Mouse (Mus musculus) CH12.LX (cell line): Measurements from ENCODE around the gene Sephs1. TPM values are rescaled to one million over a fixed set of nuclear protein-coding genes. Genes with fewer than 3 reads are reported as not detected.

ENCODE experiments used
- DNase-seq: peaks from one replicate; pipeline ENCODE4 v3.0.0-alpha.2; 2013; ENCODE audit errors: extremely low read depth
- H3K27ac ChIP-seq: 2 replicates; pipeline ENCODE4 v1.5.1; 2012; ENCODE audit warnings: low read depth, mild to moderate bottlenecking, control low read depth, moderate library complexity; ENCODE audit not compliant: insufficient read depth
- H3K27me3 ChIP-seq: replicated peaks from 2 replicates; pipeline ENCODE3; 2012; ENCODE audit warnings: inconsistent platforms
- H3K36me3 ChIP-seq, 2 experiments: replicated peaks in 1 of 2; 2 replicates each; pipeline versions ENCODE3 to v1.6.1; 2012; ENCODE audit warnings: inconsistent platforms in 1 of 2, low read length in 1 of 2, mild to moderate bottlenecking in 1 of 2, mixed read lengths in 1 of 2, moderate library complexity in 1 of 2; ENCODE audit not compliant: control insufficient read depth in 1 of 2, insufficient read depth in 1 of 2
- H3K4me1 ChIP-seq, 2 experiments: 2 replicates each; pipeline ENCODE4 v1.6.1; 2012; ENCODE audit warnings: inconsistent platforms in 1 of 2, moderate library complexity in 1 of 2; ENCODE audit not compliant: insufficient read depth in 2 of 2, control insufficient read depth in 1 of 2
- H3K4me2 ChIP-seq: 2 replicates; pipeline ENCODE4 v1.6.1; 2012; ENCODE audit warnings: low read depth, mild to moderate bottlenecking, control low read depth; ENCODE audit not compliant: poor library complexity, insufficient read depth, severe bottlenecking
- H3K4me3 ChIP-seq, 3 experiments: fragments of 150-350 bp in 1 of 3; sonication (generic) in 1 of 3; replicated peaks in 1 of 3; 2 replicates each; pipeline versions ENCODE3 to v1.5.1; 2011 to 2012; ENCODE audit warnings: low read depth in 2 of 3, low read length in 2 of 3, mild to moderate bottlenecking in 2 of 3, moderate library complexity in 2 of 3, control low read depth in 1 of 3, improper control_type of control experiment in 1 of 3, inconsistent platforms in 1 of 3, mixed read lengths in 1 of 3; ENCODE audit not compliant: poor library complexity in 1 of 3
- H3K79me2 ChIP-seq: replicated peaks from 2 replicates; pipeline ENCODE4 v1.6.1; 2012; ENCODE audit warnings: mild to moderate bottlenecking, moderate library complexity; ENCODE audit not compliant: control insufficient read depth, poor library complexity, insufficient read depth, severe bottlenecking; ENCODE audit errors: extremely low read depth
- H3K9ac ChIP-seq: 2 replicates; pipeline ENCODE4 v1.6.1; 2012; ENCODE audit warnings: low read depth, mild to moderate bottlenecking, control low read depth, moderate library complexity; ENCODE audit not compliant: insufficient read depth
- H3K9me3 ChIP-seq: replicated peaks from 2 replicates; pipeline ENCODE3; 2012; ENCODE audit warnings: low read length, inconsistent platforms, mixed read lengths
- BHLHE40 ChIP-seq: IDR thresholded peaks from 2 replicates; pipeline ENCODE4 v1.6.1; 2011; ENCODE audit warnings: mild to moderate bottlenecking, low read depth, low read length, improper control_type of control experiment
- CHD1 ChIP-seq: IDR thresholded peaks from 2 replicates; pipeline ENCODE4 v1.6.1; 2012; ENCODE audit warnings: low read depth, low read length, improper control_type of control experiment, inconsistent platforms
- CHD2 ChIP-seq: IDR thresholded peaks from 2 replicates; pipeline ENCODE4 v1.6.1; 2011; ENCODE audit warnings: low read length, improper control_type of control experiment
- E2F4 ChIP-seq: IDR thresholded peaks from 2 replicates; pipeline ENCODE4 v1.6.1; 2011; ENCODE audit warnings: low read depth, low read length, improper control_type of control experiment; ENCODE audit not compliant: insufficient replicate concordance
- ELF1 ChIP-seq: IDR thresholded peaks from 2 replicates; pipeline ENCODE4 v1.6.1; 2014; ENCODE audit warnings: low read depth, mild to moderate bottlenecking, inconsistent platforms, low read length, improper control_type of control experiment
- EP300 ChIP-seq: IDR thresholded peaks from 2 replicates; pipeline ENCODE4 v1.6.1; 2011; ENCODE audit warnings: low read length, improper control_type of control experiment
- ETS1 ChIP-seq: conservative IDR thresholded peaks from 2 replicates; pipeline ENCODE4 v1.6.1; 2012; ENCODE audit warnings: low read depth, mild to moderate bottlenecking, inconsistent platforms, low read length, improper control_type of control experiment, moderate library complexity
- HCFC1 ChIP-seq: IDR thresholded peaks from 2 replicates; pipeline ENCODE4 v1.6.1; 2012; ENCODE audit warnings: low read depth, mild to moderate bottlenecking, inconsistent platforms, low read length, improper control_type of control experiment
- IRF4 ChIP-seq: IDR thresholded peaks from 2 replicates; pipeline ENCODE4 v1.6.1; 2014; ENCODE audit warnings: low read depth, mild to moderate bottlenecking, inconsistent platforms, low read length, improper control_type of control experiment
- JUN ChIP-seq: IDR thresholded peaks from 2 replicates; pipeline ENCODE4 v1.6.1; 2011; ENCODE audit warnings: low read depth, mild to moderate bottlenecking, low read length, improper control_type of control experiment, moderate library complexity; ENCODE audit not compliant: insufficient read depth
- KAT2A ChIP-seq: IDR thresholded peaks from 2 replicates; pipeline ENCODE4 v1.6.1; 2012; ENCODE audit warnings: low read length, improper control_type of control experiment, inconsistent platforms; ENCODE audit not compliant: insufficient replicate concordance
- MAX ChIP-seq: IDR thresholded peaks from 2 replicates; pipeline ENCODE4 v1.6.1; 2011; ENCODE audit warnings: low read length, improper control_type of control experiment
- MXI1 ChIP-seq: IDR thresholded peaks from 2 replicates; pipeline ENCODE4 v1.6.1; 2011; ENCODE audit warnings: mild to moderate bottlenecking, low read depth, low read length, improper control_type of control experiment
- POLR2A ChIP-seq: IDR thresholded peaks from 2 replicates; pipeline ENCODE4 v1.6.1; 2011; ENCODE audit warnings: low read depth, mild to moderate bottlenecking, improper control_type of control experiment, low read length
- POLR2AphosphoS2 ChIP-seq: IDR thresholded peaks from 2 replicates; pipeline ENCODE4 v1.6.1; 2011; ENCODE audit warnings: low read depth, low read length, improper control_type of control experiment
- RAD21 ChIP-seq: IDR thresholded peaks from 2 replicates; pipeline ENCODE4 v1.6.1; 2011; ENCODE audit warnings: low read depth, mild to moderate bottlenecking, low read length, improper control_type of control experiment, moderate library complexity
- RCOR1 ChIP-seq: conservative IDR thresholded peaks from 2 replicates; pipeline ENCODE4 v1.6.1; 2012; ENCODE audit warnings: low read depth, mild to moderate bottlenecking, inconsistent platforms, low read length, improper control_type of control experiment
- SIN3A ChIP-seq: IDR thresholded peaks from 2 replicates; pipeline ENCODE4 v1.6.1; 2012; ENCODE audit warnings: low read length, improper control_type of control experiment, inconsistent platforms
- SMC3 ChIP-seq: IDR thresholded peaks from 2 replicates; pipeline ENCODE4 v1.6.1; 2011; ENCODE audit warnings: low read depth, low read length, improper control_type of control experiment
- TBP ChIP-seq: conservative IDR thresholded peaks from 2 replicates; pipeline ENCODE4 v1.6.1; 2011; ENCODE audit warnings: low read depth, low read length, improper control_type of control experiment
- USF2 ChIP-seq: conservative IDR thresholded peaks from 2 replicates; pipeline ENCODE4 v1.6.1; 2011; ENCODE audit warnings: low read depth, low read length, improper control_type of control experiment
- ZMIZ1 ChIP-seq: IDR thresholded peaks from 2 replicates; pipeline ENCODE4 v1.6.1; 2012; ENCODE audit warnings: low read depth, mild to moderate bottlenecking, inconsistent platforms, low read length, improper control_type of control experiment
- ZNF384 ChIP-seq: IDR thresholded peaks from 2 replicates; pipeline ENCODE4 v1.6.1; 2012; ENCODE audit warnings: low read depth, low read length, improper control_type of control experiment, inconsistent platforms
- dilution Hi-C: fragments of 300-500 bp; cut with MboI; formaldehyde crosslinking; loops from 2 replicates; pipeline ENCODE4 v1.14.3; 2020; ENCODE audit warnings: low sequenced_read_pairs; ENCODE audit not compliant: extremely low pct_unique_long_range_greater_than_20kb, extremely low pct_ligation_motif_present
- in situ Hi-C: fragments of 300-500 bp; cut with MboI; formaldehyde crosslinking; loops from 3 replicates; pipeline ENCODE4 v1.14.3; 2019; ENCODE audit warnings: low sequenced_read_pairs, low pct_ligation_motif_present, low pct_unique_long_range_greater_than_20kb, mixed read lengths
- polyA plus RNA-seq: library from polyadenylated mRNA; unstranded; fragments of >175 nt; gene quantifications from 2 replicates; pipeline ENCODE4 v1.2.1, GENCODE M21; 2012; ENCODE audit warnings: low read depth; ENCODE audit not compliant: insufficient read length
- total RNA-seq, 2 experiments: library from RNA; depleted of rRNA; stranded (reverse); fragments of 300-350 nt in 1 of 2; fragments of >200 nt in 1 of 2; gene quantifications; 2 replicates each; pipeline ENCODE4 v1.2.3; 2012 to 2014

Gene Sephs1
- total and polyA plus RNA-seq, 3 experiments = 39.5 to 85.8 (median 62.0) TPM

- Histone ChIP-seq H3K36me3 (peaks cover 28 to 53% of the 10 kb centered on the region in 2 experiments), H3K9ac (no peak overlapping the region), H3K27ac (no peak overlapping the region), H3K4me3 (no peak overlapping the region), H3K4me2 (no peak overlapping the region), H3K79me2 (no peaks in the 10 kb centered on the region), H3K4me1 (peaks cover 0 to 3% of the 10 kb centered on the region in 2 experiments; a peak in 1 of 4 replicates), H3K27me3 (no peaks in the 10 kb centered on the region), H3K9me3 (peaks cover 16% of the 10 kb centered on the region)
- no peak for TF ChIP-seq ELF1
- no peak for TF ChIP-seq BHLHE40
- TF ChIP-seq SMC3 = no peak
- TF ChIP-seq CHD1 = no peak
- TF ChIP-seq MAX = no peak
- no peak for TF ChIP-seq SIN3A
- no peak for TF ChIP-seq E2F4
- TF ChIP-seq ETS1 = no peak
- TF ChIP-seq RCOR1 = no peak
- TF ChIP-seq ZNF384 = no peak
- no peak for TF ChIP-seq RAD21
- TF ChIP-seq KAT2A = no peak
- TF ChIP-seq HCFC1 = no peak
- TF ChIP-seq USF2 = no peak
- TF ChIP-seq EP300 = no peak
- no peak for TF ChIP-seq CHD2
- no peak for TF ChIP-seq POLR2AphosphoS2
- no peak for DNase-seq
- dilution Hi-C loops (no loop called here), in situ Hi-C loops (loop anchor here (25.0 kb wide), 2 partner anchors 478 to 928 kb away; partner anchors contain the start of genes Cdc123 and Nudt5)
Measured at GRCm38 (mm10) chr2:4908771-4909315, 27.5 kb downstream of the Sephs1 start.

GRCm38 (mm10) chr2:4909909-4910308, 28.5 kb downstream of the Sephs1 start:
- Histone ChIP-seq H3K4me1 (peaks cover 0 to 3% of the 10 kb centered on the region in 2 experiments; a peak in 1 of 4 replicates), H3K27me3 (no peaks in the 10 kb centered on the region), H3K27ac (no peak overlapping the region), H3K4me2 (no peak overlapping the region), H3K79me2 (no peaks in the 10 kb centered on the region), H3K9ac (no peak overlapping the region), H3K4me3 (no peak overlapping the region), H3K9me3 (peaks cover 16% of the 10 kb centered on the region), H3K36me3 (peaks cover 25 to 47% of the 10 kb centered on the region in 2 experiments)
- DNase-seq = no peak
- in situ Hi-C loops (loop anchor here (25.0 kb wide), 2 partner anchors 477 to 927 kb away; partner anchors contain the start of genes Cdc123 and Nudt5), dilution Hi-C loops (no loop called here)
- TF ChIP-seq KAT2A (no peak), IRF4 (no peak), SIN3A (no peak), POLR2A (no peak), ZMIZ1 (no peak), JUN (no peak), TBP (no peak), BHLHE40 (no peak), MXI1 (no peak)
